Mouse (Mus musculus) intestine, embryonic 16.5 days (tissue): ENCODE measurements around the gene Ntrk2. TPM values are rescaled to one million over a fixed set of nuclear protein-coding genes. Genes with fewer than 3 reads are reported as not detected.
"Not testable (repeated sequence)": the region's sequence is repeated elsewhere in the genome, so short reads cannot be mapped to it uniquely, and the experiment has no call there.

Experiments
- ATAC-seq: fragments of 200-750 bp; cut with Nextera tagmentation; 2 replicates; pipeline ENCODE4 v1.8.0; 2017; ENCODE audit warnings: moderate TSS enrichment, moderate library complexity
- H3K27ac ChIP-seq: fragments of 300-500 bp; sonication (generic); 2 replicates; pipeline ENCODE4 v1.5.1; 2014; ENCODE audit warnings: mild to moderate bottlenecking, low read length
- H3K27me3 ChIP-seq: fragments of 300-500 bp; sonication (generic); replicated peaks from 2 replicates; pipeline ENCODE4 v1.6.1; 2014; ENCODE audit warnings: low read length, control low read depth, mixed read lengths; ENCODE audit not compliant: control insufficient read depth, insufficient read depth
- H3K36me3 ChIP-seq: fragments of 300-500 bp; sonication (generic); 2 replicates; pipeline ENCODE4 v1.6.1; 2014; ENCODE audit warnings: low read length, control low read depth; ENCODE audit not compliant: control insufficient read depth, insufficient read depth
- H3K4me1 ChIP-seq: fragments of 300-500 bp; sonication (generic); 2 replicates; pipeline ENCODE4 v1.6.1; 2014; ENCODE audit warnings: low read length, control low read depth, mixed read lengths; ENCODE audit not compliant: control insufficient read depth, insufficient read depth
- H3K4me2 ChIP-seq: fragments of 300-500 bp; sonication (generic); 2 replicates; pipeline ENCODE4 v1.6.1; 2014; ENCODE audit warnings: low read depth, low read length, control low read depth
- H3K4me3 ChIP-seq: fragments of 300-500 bp; sonication (generic); 2 replicates; pipeline ENCODE4 v1.5.1; 2014; ENCODE audit warnings: mild to moderate bottlenecking, low read length
- H3K9ac ChIP-seq: fragments of 300-500 bp; sonication (generic); 2 replicates; pipeline ENCODE4 v1.6.1; 2014; ENCODE audit warnings: low read depth, low read length
- H3K9me3 ChIP-seq: fragments of 300-500 bp; sonication (generic); 2 replicates; pipeline ENCODE4 v1.6.1; 2016; ENCODE audit warnings: low read length, control low read depth; ENCODE audit not compliant: control insufficient read depth
- WGBS: fragments of 180-500 bp; shearing (Covaris S2); extraction: QIAGEN DNeasy Blood & Tissue Kit; methylation state at CpG from one replicate; pipeline ENCODE4 v1.1.7; 2014; 5-methylcytosine and 5-hydroxymethylcytosine counted together
- polyA plus RNA-seq: library from polyadenylated mRNA; unstranded; fragments of >200 nt; fragmentation: Nextera tagmentation; extraction: Ambion mirVana; gene quantifications from 2 replicates; pipeline ENCODE4 v1.2.1, GENCODE M21; 2015

Gene Ntrk2
- polyA plus RNA-seq, 1 experiment from 2014 or later, result 0.87 TPM

DNA sequence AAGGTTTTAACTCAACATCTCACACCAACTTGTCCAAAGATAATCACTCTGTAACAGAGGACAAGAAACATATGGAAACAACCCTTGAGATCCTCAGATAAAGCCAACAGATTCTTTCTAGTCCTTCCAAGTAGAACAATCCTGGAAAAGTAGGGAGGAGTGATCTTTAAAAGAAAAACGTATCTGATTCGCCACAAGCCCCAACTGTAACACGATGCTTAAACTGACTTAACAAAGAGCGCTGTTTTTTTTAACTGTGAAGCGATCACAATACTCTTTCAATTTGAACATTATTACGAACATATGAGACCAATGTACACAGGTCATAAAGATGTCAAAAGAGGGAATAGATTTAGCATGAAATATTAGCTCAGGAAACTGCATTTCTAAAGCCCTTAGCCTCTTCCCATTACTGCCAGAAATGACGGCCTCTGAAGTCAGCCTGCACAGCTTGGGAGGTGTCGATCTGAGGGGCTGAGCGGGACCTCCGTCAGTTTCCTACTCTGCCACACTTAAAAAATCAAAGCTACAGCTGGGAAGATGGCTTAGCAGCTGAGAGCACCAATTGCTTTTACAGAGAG lies 289.5 kb downstream of the Ntrk2 start:
- H3K36me3 ChIP-seq, result no peaks in the 10 kb centered on the region
- ATAC-seq, result peak; percentile 38; the same call in 1 of the 2 replicates
- H3K4me1 ChIP-seq, result no peaks in the 10 kb centered on the region; the same call in 1 of the 2 replicates
- WGBS, result 31% methylated on average over 10 of the region's 10 CpGs
- H3K27ac ChIP-seq, result no peak overlapping the region
- no peaks in the 10 kb centered on the region for H3K9me3 ChIP-seq
- no peak overlapping the region for H3K9ac ChIP-seq
- H3K4me3 ChIP-seq, result no peak overlapping the region
- H3K27me3 ChIP-seq, result no peaks in the 10 kb centered on the region
- H3K4me2 ChIP-seq, result no peak overlapping the region

DNA sequence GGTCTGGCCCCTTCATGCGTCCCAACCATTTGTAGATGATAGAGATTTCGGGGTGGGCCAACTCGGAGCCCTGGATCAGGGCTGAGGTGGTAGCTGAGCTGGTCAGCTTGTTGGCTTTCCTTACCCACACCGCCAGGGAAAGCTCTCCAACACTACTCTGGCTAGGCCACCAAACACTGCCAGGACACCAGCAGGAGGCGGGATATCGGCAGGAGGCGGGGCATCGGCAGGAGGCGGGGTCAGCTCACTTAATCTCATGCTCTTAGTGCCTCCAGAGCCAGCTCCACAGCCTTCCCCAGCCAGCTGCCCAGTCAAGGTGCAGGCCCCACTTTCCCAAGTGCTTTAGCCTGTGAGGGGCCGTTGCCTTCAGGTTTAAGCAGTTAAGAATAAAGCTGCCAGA lies 293.7 kb downstream of the Ntrk2 start:
- Histone ChIP-seq H3K4me2 (no peak overlapping the region), H3K36me3 (no peaks in the 10 kb centered on the region), H3K9ac (no peak overlapping the region), H3K4me1 (no peaks in the 10 kb centered on the region; the same call in 1 of the 2 replicates), H3K27ac (no peak overlapping the region), H3K27me3 (no peaks in the 10 kb centered on the region), H3K4me3 (no peak overlapping the region), H3K9me3 (no peaks in the 10 kb centered on the region)
- ATAC-seq, result no peak
- WGBS, result 56% methylated on average over 10 of the region's 10 CpGs

DNA sequence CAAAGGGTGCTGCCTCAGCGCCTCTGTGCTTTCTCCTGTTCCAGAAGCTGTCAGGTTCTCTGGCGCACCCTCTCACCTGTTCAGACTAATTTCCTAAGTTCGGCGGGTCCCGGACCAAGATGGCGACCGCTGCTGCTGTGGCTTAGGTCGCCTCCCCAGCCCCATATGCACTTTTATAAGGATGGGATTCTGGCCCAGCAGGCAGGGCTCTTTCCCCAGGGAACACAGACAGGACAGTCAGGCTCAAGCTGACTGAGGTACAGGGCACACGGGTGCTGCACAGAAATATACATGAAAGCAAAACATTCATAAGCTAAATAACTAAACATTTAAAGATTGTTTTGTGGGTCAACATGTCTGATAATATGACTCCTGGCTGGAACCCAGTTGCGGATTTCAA lies 301.4 kb downstream of the Ntrk2 start:
- H3K27me3 ChIP-seq, H3K36me3 ChIP-seq, H3K27ac ChIP-seq, H3K9ac ChIP-seq, ATAC-seq, H3K9me3 ChIP-seq, H3K4me2 ChIP-seq, H3K4me1 ChIP-seq, H3K4me3 ChIP-seq: not testable (repeated sequence)
- 88% methylated on average over 10 of the region's 10 CpGs for WGBS

DNA sequence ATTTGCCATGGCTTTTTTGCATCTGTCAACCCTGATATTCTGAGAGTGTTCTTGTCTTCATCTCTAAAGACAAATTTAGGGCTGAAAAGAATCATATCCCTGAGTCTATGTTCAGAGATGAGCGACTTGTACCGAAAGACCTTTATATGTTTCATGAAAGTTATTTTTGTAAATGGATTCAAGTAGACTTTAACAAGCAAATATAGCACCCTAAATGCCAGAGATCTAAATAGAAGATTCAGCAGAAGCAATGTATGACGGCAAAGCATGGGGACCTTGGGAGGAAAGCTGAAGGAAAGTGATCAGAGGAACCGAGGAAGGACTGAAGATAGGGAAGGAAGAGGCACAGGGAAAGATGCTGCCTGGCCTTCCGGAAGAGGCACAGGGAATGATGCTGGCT lies 303.7 kb downstream of the Ntrk2 start:
- Histone ChIP-seq H3K4me1 (no peaks in the 10 kb centered on the region), H3K9me3 (peaks cover 7% of the 10 kb centered on the region), H3K9ac (no peak overlapping the region), H3K4me3 (no peak overlapping the region), H3K27me3 (no peaks in the 10 kb centered on the region), H3K4me2 (no peak overlapping the region), H3K27ac (no peak overlapping the region), H3K36me3 (no peaks in the 10 kb centered on the region)
- ATAC-seq, result no peak
- 87% methylated on average over 5 of the region's 5 CpGs for WGBS

DNA sequence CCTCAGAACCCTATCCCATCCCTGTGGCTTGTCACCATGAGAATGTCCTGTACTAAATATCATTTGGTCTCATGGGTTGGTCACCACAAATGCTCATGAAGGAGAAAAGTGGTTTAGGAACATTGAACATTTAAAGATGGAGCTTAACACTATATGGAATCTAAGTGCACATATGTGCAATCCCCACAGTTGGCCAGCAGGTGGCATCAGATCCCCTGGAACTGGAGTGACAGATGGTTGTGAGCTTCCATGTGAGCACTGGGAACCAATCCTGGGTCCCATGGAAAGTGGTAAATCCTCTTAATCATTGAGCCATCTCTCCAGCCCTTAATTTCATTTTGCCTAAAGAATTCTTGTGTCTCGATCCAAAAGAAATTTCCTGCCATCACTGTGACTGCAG lies 308.3 kb downstream of the Ntrk2 start:
- no peaks in the 10 kb centered on the region for H3K27me3 ChIP-seq
- ATAC-seq, result no peak

DNA sequence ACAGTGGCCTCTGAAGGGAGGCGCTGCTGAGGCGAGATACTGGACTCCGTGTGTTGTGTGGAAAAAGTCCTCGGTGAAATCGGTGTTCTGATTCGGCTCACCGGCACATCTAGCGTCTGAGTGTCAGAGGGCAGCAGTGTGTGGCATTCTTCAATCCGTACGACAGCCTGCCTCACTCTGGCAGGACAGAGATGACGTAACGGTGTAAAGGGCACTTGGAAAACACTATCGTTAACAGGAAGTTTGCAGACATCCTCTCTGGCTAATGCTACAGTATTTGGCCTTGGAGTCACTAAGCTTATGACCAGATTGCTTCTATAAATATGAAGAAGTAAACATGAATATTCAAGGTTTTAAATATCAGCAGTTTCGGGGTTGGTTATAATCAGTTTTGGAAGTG lies 309.2 kb downstream of the Ntrk2 start:
- Histone ChIP-seq H3K27ac (no peak overlapping the region), H3K27me3 (no peaks in the 10 kb centered on the region), H3K9me3 (peaks cover 12% of the 10 kb centered on the region), H3K4me3 (no peak overlapping the region), H3K4me2 (no peak overlapping the region), H3K36me3 (no peaks in the 10 kb centered on the region), H3K4me1 (no peaks in the 10 kb centered on the region), H3K9ac (no peak overlapping the region)
- no peak for ATAC-seq
- 88% methylated on average over 14 of the region's 14 CpGs for WGBS

More for the DNA sequence above, 308.3 kb downstream of the Ntrk2 start:
- Histone ChIP-seq H3K36me3 (no peaks in the 10 kb centered on the region), H3K9ac (no peak overlapping the region), H3K4me3 (no peak overlapping the region), H3K4me1 (no peaks in the 10 kb centered on the region), H3K4me2 (no peak overlapping the region), H3K27ac (no peak overlapping the region), H3K9me3 (peaks cover 12% of the 10 kb centered on the region)
- WGBS, result 93% methylated on average over 1 of the region's 1 CpGs

DNA sequence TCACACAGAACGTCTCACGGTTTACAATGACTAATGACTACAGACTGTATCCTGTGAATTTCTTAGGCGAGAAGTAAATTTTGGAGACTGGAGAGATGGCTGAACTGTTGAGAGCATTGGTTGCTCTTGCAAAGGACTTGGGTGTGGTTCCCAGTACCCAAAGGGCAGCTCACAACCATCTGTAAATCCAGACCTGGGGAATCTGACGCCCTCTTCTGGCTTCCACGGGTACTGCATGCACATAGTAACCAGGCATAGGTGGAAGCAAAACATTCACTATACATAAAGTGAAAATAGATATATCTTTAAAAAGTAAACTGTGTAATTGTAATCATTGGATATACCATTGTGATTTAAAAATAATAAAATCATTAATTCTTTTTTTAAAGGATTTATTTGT lies 310.9 kb downstream of the Ntrk2 start:
- WGBS, result 83% methylated on average over 5 of the region's 5 CpGs
- no peak overlapping the region for H3K4me2 ChIP-seq
- no peak overlapping the region for H3K9ac ChIP-seq
- H3K27ac ChIP-seq, result no peak overlapping the region
- H3K4me3 ChIP-seq, result no peak overlapping the region
- H3K9me3 ChIP-seq, result peaks cover 12% of the 10 kb centered on the region
- H3K4me1 ChIP-seq, result no peaks in the 10 kb centered on the region
- no peaks in the 10 kb centered on the region for H3K27me3 ChIP-seq
- no peaks in the 10 kb centered on the region for H3K36me3 ChIP-seq
- ATAC-seq, result no peak

DNA sequence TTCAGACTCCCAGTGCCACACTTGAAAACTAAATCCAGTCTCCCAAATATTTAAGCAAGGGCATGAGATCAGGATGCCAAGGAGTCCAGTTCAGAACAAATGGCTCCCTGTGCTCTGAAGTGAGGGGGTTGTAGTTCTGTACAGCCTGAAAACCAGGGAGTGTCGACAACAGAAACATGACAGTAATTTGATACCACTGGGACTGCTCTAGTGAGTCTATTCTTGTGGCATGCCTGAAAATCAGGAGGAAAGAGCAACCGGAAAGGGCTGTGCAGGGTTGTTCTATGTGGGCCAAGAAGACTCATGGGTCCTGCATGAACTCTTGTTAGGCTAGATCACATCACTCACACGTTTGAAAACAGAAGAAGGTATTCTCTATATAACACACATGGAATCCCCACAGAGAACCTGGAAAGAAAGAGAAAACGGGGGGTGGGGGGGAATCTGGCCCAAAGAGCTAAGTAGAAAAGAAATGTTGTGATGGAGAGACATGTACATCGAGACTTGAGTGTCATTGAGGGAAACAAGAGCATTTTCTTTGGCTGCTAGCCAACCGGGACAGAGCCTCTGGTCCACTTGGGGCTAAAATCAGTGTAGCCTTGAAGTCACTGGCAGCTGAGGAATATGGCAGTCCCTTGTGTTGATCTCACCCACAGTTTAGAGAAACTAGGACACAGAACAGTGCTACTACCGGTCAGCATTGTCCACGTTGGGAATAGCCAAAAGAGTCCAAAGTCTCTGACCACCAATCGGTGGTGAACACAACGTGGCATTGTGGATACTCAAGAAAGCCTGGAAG lies 313.4 kb downstream of the Ntrk2 start:
- WGBS, result 71% methylated on average over 10 of the region's 10 CpGs
- Histone ChIP-seq H3K27me3 (no peaks in the 10 kb centered on the region), H3K4me2 (no peak overlapping the region), H3K36me3 (no peaks in the 10 kb centered on the region), H3K27ac (no peak overlapping the region), H3K9me3 (peaks cover 11% of the 10 kb centered on the region), H3K4me3 (no peak overlapping the region), H3K4me1 (no peaks in the 10 kb centered on the region), H3K9ac (no peak overlapping the region)
- no peak for ATAC-seq

DNA sequence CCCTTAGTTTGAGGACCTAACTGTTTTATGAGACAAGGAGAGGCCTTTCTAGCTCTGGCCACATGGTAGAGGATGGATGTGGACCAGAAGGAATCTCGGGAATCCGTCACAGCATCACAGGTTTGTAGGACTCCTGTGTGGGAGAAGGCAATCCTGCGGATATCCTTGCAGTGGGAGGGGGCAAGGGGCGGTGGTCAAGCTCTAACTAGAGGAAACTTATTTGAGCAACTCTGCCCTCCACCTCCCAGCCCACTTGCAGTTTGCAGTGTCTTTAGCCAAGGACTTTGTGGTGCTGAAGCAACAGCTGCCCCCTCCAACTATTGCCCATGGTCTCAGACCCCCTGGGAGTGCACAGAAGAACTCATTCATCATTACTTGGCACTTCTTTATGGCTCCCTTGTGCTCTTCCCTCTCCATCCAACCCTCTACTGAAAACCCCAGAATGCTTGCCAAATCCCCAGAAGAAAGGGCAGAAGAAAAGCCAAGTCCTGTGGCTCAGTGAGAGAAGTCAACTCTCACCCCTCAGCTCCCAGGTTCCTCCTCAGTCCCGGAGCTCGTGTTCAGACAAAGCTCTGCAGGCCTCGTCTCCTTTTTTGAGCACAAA lies 336.9 kb downstream of the Ntrk2 start:
- H3K27ac ChIP-seq, result no peak overlapping the region
- H3K4me3 ChIP-seq, result no peak overlapping the region
- no peaks in the 10 kb centered on the region for H3K4me1 ChIP-seq
- H3K9me3 ChIP-seq, result no peaks in the 10 kb centered on the region
- H3K36me3 ChIP-seq, result no peaks in the 10 kb centered on the region
- ATAC-seq, result no peak
- no peaks in the 10 kb centered on the region for H3K27me3 ChIP-seq
- no peak overlapping the region for H3K4me2 ChIP-seq
- no peak overlapping the region for H3K9ac ChIP-seq
- WGBS, result 70% methylated on average over 7 of the region's 7 CpGs
